Mouse (Mus musculus) thymus, postnatal 25 days (tissue): ENCODE data around the gene Fam169b.

ENCODE experiments used
- DNase-seq: peaks from one replicate; pipeline ENCODE4 v3.0.0; 2022

Fam169b gene

DNA sequence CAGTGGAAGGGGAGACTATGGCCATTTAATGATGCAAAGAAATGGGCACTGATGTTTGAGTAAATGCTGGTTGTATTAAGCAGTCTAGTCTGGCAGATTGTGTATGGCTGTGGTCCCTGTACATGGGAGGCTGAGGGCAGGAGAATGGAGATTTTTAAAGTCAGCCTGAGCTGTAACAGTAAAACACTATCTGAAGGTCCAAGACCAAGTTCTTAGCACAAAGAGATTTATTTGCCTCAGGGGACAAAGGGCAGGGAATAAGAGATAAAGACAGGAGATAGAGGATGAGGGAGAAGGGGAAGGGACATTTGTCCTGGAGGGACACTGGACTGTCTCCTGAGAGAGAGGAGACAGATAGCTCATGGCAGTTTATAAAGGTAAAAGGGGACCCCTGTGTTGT, at the start of gene Fam169b:
Fam169b (plus strand) TSS at position 325 of the 400 bp plus-strand sequence.
- no peak for DNase-seq

DNA sequence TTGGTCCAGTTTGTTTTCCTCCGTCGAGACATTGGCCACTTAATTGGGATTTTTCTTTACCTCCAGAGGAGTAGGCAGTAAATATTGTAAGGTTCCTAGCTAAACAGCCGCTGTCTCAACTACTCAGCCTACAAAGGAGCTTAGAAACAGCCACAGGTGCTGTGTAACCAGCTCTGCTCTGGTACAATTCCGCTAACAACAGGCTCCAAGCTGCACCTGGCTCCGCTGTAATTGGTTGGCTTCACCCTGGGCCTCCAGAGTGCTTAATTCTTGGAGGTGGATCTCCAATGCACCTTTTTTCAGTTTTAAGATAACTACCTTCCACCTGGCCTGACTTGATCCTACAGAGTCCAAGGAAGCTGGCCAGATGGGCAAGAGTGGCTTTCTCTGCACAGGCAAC, 49.6 kb upstream of the Fam169b start:
- DNase-seq: peak; percentile 60

DNA sequence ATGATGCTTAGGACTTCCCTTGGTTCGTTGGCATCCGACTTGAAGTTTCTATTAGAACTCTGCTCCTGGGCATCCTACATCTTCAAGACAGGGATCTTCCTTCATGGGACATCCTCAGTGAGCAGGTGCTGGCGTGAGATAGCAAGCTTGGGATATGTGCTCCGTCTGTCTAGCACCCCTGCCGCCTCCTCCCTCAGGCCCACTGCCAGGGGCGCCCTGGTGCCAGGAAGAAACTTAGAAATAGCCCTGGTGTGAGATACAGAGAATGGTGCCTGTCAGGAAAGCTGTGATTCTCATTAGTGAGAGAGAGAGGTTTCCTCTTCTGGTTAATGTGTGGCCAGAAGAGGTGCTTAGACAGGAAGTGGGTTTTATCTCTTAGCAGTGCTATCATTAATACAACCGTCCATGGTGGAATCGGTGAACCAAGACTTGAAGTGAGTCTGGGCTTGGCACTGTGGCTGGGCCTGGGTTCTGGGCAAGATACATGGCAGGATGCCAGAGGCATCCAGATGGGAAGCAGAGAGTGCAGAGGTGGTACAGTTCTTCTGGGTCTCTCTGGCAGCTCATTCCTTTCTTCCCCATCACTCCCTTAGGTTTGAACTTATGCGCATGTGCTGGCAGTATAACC, 48.1 kb upstream of the Fam169b start:
- no peak for DNase-seq

DNA sequence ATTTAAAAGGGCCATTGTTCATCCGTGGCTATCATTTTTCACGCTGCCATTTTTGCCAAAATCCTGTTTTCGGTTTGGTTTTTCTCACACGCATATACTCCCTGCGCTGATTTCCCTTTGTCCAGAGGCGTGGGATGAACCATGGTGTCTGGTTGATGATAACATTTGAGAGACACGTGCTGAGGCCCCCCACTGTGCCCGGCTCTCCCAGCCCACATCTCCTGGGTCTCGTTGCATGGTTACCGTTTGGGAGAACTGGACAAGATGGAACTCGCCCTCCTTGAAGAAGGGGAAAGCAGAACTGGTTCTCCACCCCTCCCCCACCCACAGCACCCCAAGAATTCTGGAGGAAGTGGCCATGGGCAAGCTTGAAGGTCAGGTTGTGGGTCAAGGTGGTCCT, 46.6 kb upstream of the Fam169b start:
- DNase-seq: no peak

DNA sequence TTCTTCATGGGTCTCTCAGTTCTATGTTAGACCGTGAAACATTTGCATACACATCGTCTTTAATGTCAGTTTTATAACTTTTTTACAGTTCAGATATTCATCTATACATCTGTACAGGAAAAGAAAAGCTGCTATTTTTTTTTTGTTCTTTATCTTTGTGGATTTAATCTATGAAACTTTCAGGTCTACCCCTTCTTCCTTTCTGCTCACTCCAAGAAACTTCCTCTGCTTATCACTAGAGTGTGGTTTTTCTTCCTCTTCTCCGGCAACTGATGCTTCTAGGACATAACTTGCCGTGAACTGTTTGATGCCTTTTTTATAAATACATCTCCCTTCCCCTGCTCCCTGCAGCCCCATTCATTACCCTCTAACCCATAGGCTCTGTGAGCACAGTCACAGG, 46.0 kb upstream of the Fam169b start:
- no peak for DNase-seq

DNA sequence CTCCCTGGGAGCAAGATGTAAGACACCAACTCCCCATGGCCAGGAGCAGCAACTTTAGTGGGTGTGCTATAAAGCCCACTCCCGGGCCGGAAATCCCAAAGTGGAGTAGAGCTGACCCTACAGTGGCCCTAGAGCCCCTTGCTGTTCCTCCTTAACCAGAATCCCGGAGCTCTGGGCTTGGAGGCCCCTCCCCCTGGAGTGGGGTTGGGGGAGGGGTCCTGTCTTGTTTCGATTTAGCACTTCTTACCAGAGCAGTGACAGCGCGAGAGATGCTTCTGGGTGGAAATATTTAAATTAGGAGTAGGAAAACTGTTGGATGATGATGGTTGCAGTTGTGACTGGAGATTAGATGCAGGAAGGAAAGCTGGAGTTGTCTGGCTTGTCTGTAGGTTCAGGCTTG, 45.1 kb upstream of the Fam169b start:
- no peak for DNase-seq

DNA sequence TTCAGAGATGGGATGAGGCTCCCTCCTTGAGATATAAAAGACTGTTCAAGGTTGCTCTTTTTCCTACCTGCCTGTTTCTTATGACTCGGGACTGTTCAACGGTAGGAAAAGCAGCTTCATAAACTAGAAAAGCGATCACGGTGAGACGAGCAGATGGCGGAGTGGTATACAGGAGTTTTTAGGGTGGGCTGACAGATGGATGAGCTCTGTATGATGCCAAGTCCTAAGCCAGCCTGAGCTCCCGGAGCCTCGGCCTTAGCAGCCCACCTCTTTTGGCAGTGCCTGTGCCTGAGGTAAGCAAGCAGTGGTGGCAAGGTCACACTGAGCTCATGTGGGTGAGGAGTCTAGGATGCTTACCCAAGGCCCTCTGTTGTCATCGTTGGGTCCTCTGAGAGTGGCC, 42.8 kb upstream of the Fam169b start:
- DNase-seq: no peak

DNA sequence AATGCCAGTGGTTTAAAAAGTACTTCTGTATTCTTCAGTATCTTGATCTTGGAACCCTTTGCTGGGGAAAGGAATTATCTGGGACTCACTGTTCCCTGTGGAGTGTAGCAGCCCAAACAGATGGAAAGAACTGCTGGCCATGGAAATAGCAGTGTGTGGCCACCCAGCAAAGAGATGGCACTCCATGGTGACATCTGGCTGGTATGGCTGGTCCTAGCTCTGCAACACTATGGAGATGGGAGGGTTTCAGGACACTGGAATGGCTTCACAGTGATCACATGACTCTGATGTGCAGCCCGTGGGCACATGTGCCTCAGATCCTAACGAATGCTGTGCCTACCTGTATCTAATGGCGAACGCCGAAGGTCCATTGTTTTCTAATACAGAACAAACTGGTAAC, 41.1 kb upstream of the Fam169b start:
- no peak for DNase-seq

DNA sequence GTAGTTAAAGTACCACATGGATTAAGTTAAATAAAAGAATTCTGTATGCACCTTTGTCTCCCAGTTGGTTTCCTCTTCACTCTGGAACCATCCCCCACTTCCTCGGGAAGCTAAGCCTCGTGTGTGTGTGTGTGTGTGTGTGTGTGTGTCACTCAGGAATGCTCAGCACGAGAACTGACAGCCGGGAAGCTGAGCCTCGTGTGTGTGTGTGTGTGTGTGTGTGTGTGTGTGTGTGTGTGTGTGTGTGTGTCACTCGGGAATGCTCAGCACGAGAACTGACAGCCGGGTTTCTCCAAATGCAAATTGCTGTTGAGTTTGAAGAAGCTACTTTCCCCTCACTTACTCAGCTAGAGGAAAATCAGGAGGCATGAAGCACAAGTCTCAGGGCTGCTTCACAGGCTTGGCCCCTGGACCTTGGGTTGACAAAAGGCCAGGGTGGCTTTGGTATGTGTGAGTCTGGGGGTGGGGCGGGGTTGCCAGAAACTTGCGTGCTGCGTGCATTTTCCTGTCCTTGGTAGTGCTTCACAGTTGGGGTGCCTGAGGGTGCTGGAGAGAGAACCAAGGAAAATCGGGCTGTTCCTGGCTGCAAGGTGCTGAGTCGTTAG, 39.9 kb upstream of the Fam169b start:
- DNase-seq: no peak

DNA sequence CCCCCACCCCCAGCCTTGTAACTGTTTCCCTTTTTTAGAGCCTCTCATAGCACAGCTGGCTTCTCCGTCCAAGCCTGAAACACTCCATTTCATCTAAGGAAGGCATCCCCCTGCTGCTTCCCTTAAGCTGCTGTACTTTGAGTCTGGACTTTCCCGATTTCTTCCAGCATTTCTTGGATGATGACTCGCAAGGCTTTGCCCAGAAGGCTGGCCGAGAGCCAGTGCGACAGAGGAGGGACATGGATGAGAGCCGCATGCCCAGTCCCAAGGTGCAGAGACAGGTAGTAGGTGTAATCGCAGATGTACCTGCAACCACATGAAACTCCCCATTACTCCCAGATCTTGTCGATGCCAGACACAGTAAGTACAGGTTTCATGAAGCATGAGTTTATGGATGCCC, 36.8 kb upstream of the Fam169b start:
- DNase-seq: no peak

DNA sequence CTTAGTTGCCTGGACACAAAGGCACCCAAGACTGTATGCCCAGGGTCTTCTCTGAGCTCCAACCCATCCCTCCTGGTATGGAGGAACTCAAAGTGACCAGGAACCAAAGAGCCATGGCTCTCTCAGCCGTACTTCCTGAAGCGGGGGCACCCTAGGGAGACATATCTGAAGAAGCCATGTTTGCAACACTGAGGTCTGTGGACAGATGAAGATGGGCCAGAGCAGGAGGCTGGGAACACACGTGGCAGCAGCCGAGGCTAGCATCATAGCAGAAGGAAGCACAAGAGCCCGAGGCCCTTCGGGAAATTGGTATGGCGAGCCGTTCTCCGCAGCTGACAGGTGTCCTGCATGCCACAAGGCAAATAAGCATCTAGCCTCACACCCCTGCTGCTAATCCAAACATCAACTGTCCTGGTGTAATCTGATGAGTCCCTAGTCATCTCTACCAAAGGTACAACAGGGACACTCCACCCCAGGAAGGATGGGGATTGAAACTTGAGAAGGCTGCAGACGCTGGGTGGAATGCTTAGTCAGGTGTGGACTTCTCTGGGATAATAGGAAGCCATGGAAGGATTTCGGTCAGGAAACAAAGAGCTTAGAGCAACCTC, 34.3 kb upstream of the Fam169b start:
- no peak for DNase-seq

DNA sequence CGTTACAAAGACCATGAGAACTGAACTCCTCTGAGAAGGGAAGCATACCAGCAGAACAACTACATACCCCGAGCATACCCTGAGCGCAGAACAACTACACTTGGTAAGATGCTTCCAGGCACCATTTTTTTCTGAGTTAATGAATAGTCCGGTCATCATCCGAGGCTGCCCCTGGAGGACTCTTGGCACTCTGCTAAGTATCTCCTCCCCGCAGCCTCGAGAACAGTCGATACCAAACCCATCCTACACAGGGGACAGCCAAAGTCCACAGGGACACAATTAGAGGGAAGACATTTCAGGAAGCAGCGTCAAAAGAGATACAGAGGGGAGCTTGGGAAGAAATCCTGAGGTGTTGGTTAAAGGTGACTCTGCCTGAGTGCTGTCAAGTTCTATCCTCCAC, 32.4 kb upstream of the Fam169b start:
- no peak for DNase-seq

DNA sequence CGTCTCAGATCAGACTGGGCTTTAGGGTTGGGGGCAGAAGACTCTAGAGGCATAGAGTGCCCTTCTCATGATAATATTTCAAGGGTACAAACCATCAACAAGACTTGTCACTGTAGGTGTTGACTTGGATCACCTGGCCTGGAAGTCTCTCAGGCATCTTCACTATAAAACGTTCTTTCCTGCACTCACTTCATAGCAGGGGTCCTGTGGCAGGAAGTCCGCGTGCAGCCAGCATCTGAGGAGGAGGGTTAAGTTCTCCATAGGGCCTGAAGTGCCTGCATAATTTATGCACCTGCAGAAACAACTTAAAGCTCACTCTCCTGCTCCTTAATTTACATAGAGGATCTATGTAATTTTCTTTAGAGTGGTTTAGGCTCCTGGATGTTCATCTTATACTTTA, 28.0 kb upstream of the Fam169b start:
- peak; percentile 22 for DNase-seq

DNA sequence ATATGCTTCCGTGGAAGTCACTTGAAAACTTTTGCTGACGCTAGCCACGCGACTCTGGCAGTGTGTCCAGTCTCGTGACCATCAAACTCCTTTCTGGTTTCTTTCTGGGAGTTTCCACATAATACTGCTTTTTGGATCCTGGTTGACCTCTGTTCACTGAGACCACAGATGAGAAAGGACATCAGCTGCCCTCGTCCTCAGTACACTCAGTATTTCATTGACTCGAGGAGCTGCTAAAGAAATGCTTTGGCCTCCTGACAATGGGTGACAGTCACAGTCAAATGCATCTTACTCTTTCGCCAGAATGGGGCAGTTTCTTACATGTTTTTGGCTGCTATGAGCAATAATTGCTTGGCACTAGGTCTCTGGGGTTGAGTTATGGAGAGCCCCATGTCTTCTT, 27.4 kb upstream of the Fam169b start:
- DNase-seq: no peak

DNA sequence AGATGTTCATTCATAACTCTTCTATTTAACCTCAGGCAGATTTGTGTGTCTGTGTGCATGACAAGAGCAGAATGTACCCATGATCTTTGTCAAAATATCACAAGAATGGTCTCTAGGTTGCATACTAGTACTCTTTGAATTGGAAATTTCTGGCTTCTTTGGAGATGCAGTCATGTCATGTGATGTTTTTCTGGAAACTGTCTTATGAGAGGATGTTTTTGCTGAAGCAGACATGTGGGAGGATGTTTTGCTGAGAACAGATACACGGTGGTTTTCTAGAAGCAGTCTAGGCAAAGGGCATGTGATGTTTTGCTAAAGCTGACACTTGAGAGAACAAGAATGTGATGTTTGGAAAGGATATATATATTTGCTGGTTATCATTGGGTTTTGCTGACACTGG, 23.2 kb upstream of the Fam169b start:
- no peak for DNase-seq

DNA sequence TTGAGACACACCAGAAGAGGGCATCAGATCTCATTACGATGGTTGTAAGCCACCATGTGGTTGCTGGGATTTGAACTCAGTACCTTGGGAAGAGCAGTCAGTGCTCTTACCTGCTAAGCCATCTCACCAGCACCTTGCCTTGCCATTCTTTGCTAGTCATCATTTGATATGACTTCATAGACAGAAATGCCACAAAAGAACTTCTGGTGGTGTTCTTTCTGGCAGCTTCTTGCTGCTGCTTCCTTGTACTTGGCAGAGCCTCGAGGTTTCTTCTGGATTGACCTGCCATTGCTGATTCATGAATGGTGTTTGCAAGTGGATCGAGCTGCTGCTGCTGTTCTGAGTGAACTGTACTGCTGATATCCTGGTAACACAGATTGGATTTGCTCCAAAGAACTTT, 22.7 kb upstream of the Fam169b start:
- DNase-seq: no peak

DNA sequence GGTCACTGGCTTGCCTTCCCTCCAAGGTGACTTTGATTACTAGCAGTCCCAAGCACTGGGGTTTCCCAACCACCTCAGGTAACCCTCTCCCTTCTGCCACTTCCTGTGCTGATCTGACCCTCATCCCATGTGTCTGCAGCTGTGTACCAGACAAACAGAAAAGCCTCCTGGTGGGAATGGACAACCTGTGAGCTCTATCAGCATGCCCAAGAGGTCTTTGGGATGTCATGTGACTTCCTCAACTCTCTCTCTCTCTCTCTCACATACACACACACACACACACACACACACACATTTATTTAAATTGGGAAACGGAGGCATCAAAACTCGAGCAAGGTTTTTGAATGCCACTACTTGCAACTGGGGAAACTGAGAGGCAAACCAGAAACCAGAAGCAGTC, 15.9 kb upstream of the Fam169b start:
- no peak for DNase-seq

DNA sequence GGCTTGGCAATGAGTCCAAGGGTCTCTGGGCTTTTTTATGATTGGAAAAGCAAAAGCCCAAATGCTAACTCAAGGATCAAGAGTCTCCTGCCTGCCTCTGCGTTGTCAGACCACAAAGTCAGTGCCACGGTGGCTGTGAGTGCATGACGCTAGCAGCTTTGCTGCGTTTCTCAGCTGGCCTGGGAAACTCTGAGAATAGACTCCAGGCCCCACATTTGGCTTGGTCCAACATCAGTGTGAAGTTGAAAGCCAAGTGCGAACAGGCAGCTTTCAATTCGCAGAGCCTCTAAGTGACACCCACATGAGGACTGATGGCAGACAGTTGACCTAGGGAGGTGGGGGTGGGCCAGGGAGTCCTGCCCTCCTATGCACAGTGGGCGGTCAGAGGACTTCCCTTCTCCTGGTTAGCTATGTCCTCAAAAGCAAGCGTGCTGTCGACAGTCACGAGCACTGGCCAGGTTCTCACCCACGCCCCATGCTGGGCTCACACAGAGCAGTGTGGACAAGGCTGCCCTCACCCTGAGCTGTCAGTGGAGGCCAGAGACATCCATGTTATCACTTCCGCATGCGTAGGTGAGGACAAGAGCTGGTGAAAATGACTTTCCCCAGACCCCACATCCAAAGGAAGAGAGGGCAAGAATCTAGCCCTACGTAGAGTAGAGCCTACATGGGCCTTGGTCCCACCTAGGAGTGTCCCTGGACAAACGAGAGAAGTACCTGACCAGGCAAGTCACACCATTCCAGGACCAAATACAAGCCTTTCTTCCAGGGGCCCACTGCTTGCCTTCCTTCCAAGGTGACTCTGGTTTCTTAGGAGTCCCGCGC, 15.1 kb upstream of the Fam169b start:
- no peak for DNase-seq

DNA sequence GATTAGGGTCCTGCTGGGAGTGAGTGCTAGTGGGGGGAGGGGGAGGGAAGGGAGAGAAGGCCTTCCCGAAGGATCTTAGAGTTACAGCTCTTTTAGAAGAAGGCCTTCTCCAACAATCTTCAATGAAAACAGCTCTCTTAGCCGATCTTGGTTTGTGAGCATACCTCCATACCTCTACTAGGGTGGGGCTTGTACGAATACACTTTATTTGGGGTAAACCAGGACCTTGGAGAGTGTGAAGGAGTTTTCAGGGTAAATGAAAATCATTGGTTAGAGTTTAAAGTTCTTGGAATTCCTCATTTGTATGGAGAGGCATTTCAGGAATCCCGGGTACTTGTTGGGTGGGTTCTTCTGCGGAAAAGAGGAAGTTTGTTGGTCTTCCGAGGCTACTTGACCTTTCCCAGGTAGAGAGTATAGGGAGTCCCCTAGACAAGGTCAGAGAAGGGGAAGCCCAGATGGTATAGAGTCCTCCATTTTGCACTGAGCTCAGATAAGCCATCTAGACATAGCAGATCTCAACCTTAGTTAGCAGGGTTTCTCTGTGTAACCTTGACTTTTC, 14.0 kb upstream of the Fam169b start:
- DNase-seq: no peak

DNA sequence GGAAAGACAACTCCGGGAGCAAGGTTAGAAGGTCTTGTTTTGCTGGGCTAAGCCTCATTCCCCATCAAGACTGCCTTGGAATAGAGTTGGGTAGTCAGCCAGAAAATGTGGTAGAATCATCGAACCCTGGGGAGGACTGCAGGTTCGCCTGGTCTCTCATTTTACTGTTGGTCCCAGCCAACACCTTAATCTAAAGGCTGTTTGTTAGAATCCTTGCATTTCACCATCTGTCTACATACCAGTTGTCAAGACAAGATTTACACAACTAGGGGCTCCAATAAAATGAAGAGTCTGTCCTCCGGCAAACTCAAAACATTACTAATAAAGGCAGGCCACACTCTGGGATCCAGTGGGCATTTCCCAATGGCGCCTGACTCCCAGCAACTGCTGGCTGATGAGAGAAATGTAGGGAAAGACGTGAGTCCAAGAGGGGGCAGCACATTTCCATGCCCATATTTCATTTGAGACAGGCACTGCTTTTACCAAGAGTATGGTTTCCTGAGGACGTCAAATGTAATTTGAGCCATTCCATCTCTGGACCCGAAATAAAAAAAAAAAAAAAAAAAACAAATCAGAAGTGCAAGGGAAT, 10.9 kb upstream of the Fam169b start:
- peak; percentile 39 for DNase-seq

DNA sequence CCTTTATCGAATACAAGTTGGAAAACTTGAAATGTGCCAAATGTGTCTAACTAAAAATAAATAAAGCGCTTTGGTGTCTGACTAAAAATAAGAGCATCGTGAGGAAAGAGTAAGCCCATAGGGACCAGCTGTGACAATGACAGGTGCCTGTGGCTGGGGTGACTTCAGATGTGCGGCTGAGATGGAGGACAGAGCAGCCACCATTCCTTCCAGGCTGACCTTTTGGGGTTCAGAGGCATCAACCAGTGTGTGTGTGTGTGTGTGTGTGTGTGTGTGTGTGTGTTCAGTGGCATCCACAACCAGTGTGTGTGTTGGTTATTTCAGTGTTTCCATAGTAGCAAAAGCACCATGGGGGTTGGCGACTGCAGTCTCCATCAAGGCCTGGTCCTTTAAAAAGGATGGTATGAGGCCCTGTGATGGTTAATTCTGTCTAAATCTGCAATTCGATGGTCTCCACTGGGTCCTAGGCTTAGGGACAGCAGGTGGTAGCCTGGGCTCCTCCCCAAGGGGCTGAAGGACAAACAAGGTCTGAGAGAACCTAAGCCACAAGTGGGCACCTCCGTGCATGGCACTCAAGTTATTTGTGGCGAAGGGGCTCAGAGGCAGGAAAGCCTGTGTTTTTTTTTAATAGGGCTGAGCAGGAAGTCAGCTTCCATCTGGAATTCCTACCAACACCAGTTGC, 10.2 kb upstream of the Fam169b start:
- peak; percentile 46 for DNase-seq

DNA sequence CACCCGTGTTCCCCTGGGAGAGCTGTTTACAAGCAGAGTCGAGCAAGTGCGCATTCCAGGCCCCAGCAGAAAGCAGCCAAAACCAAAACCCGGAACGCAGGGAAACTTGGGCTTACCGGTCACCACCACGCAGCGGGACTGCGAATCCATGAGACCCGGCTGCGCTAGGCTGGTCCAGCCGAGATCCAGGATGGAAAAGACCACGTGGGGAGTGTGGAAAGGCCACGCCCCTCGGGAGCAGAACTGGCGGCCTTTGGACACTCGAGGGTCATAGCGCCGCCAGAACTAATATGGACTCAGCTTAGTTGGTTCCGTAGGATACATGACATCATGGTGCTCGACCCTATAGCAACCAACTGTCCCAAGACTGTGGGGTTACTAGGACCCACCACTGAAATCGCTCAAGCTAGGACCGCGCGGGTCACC, 9.6 kb upstream of the Fam169b start, which contains the start of gene Pgpep1l:
Pgpep1l (minus strand) TSS at position 206 of the 426 bp plus-strand sequence.
- DNase-seq: peak; percentile 45
